Mouse (Mus musculus) neural tube, embryonic 11.5 days (tissue): Measurements from ENCODE around the gene Mrpl58. TPM values are rescaled to one million over a fixed set of nuclear protein-coding genes. Genes with fewer than 3 reads are reported as not detected.

Experiments used
- microRNA-seq: library from miRNA; unstranded; fragments of <30 nt; microRNA quantifications from one replicate; pipeline ENCODE4, GENCODE M21; 2016
- polyA plus RNA-seq: library from polyadenylated mRNA; unstranded; fragments of >200 nt; fragmentation: Nextera tagmentation; extraction: Ambion mirVana; gene quantifications from 2 replicates; pipeline ENCODE4 v1.2.1, GENCODE M21; 2014

Mrpl58 gene
- polyA plus RNA-seq, 1 experiment from 2014 or later = 230 TPM

Small RNA genes within 50 kb of the gene (microRNA-seq; reads per million reads assigned to microRNA genes)
- not detected for gene Mir3968

Other genes with a start within 250 kb of the Mrpl58 start
- 43.4 and 44.1 TPM in 2 replicates for gene Slc9a3r1, start 240.4 kb upstream of the Mrpl58 start, polyA plus RNA-seq
- 8.8 and 11.0 TPM in 2 replicates for gene Tmem104, start 216.3 kb upstream of the Mrpl58 start, polyA plus RNA-seq
- 20.3 and 20.8 TPM in 2 replicates for gene Nat9, start 215.9 kb upstream of the Mrpl58 start, polyA plus RNA-seq
- 0.57 and 0.85 TPM in 2 replicates for gene Grin2c, start 136.5 kb upstream of the Mrpl58 start, polyA plus RNA-seq
- gene Fdxr, start 126.7 kb upstream of the Mrpl58 start, polyA plus RNA-seq = 14.0 and 15.1 TPM in 2 replicates
- gene Fads6, start 106.1 kb upstream of the Mrpl58 start, polyA plus RNA-seq = 0.18 and 0.24 TPM in 2 replicates
- gene Otop2, start 96.6 kb upstream of the Mrpl58 start, polyA plus RNA-seq = not detected in 2 replicates
- gene Ush1g, start 81.7 kb upstream of the Mrpl58 start, polyA plus RNA-seq = 0.12 TPM in 1 of 2 replicates, not detected in the other
- 0.35 and 0.37 TPM in 2 replicates for gene Otop3, start 69.0 kb upstream of the Mrpl58 start, polyA plus RNA-seq
- gene Hid1, start 36.0 kb upstream of the Mrpl58 start, polyA plus RNA-seq = 13.1 and 16.1 TPM in 2 replicates
- gene Cdr2l, start 21.8 kb upstream of the Mrpl58 start, polyA plus RNA-seq = 18.1 and 18.5 TPM in 2 replicates
- gene Atp5h, start 16.2 kb downstream of the Mrpl58 start, polyA plus RNA-seq = 866 and 868 TPM in 2 replicates
- gene Kctd2, start 16.4 kb downstream of the Mrpl58 start, polyA plus RNA-seq = 22.0 and 25.7 TPM in 2 replicates
- 0.12 TPM in 1 of 2 replicates, not detected in the other for gene Trim80, start 36.8 kb downstream of the Mrpl58 start, polyA plus RNA-seq
- 0.11 and 0.22 TPM in 2 replicates for gene Slc16a5, start 58.7 kb downstream of the Mrpl58 start, polyA plus RNA-seq
- 7.8 and 8.3 TPM in 2 replicates for gene Armc7, start 71.9 kb downstream of the Mrpl58 start, polyA plus RNA-seq
- gene Nt5c, start 88.1 kb downstream of the Mrpl58 start, polyA plus RNA-seq = 76.0 and 77.0 TPM in 2 replicates
- gene Jpt1, start 110.6 kb downstream of the Mrpl58 start, polyA plus RNA-seq = 870 and 877 TPM in 2 replicates
- 1,294 and 1,337 TPM in 2 replicates for gene Sumo2, start 132.5 kb downstream of the Mrpl58 start, polyA plus RNA-seq
- 174 and 187 TPM in 2 replicates for gene Nup85, start 160.7 kb downstream of the Mrpl58 start, polyA plus RNA-seq
- 95.5 and 97.9 TPM in 2 replicates for gene Mrps7, start 200.2 kb downstream of the Mrpl58 start, polyA plus RNA-seq
- 31.4 and 31.7 TPM in 2 replicates for gene Gga3, start 200.3 kb downstream of the Mrpl58 start, polyA plus RNA-seq
- gene Mif4gd, start 209.2 kb downstream of the Mrpl58 start, polyA plus RNA-seq = 17.1 and 17.7 TPM in 2 replicates
- 23.0 and 25.4 TPM in 2 replicates for gene Slc25a19, start 224.5 kb downstream of the Mrpl58 start, polyA plus RNA-seq